Mouse (Mus musculus) testis, adult 2 months (tissue): ENCODE measurements around the gene Stk38. TPM values are rescaled to one million over a fixed set of nuclear protein-coding genes. Genes with fewer than 3 reads are reported as not detected.
A peak's percentile ranks its signal among the peaks of the same experiment; 100 is the strongest.

Experiments used
- H3K27ac ChIP-seq: fragments of 200-500 bp; 2 replicates; pipeline ENCODE4 v1.5.1; 2012; ENCODE audit warnings: low read depth, low read length; ENCODE audit not compliant: control insufficient read depth, insufficient read depth
- H3K27me3 ChIP-seq: fragments of 200-500 bp; 2 replicates; pipeline ENCODE4 v1.6.1; 2012; ENCODE audit warnings: mild to moderate bottlenecking, low read length, moderate library complexity; ENCODE audit not compliant: control insufficient read depth, insufficient read depth
- H3K36me3 ChIP-seq: fragments of 200-500 bp; 2 replicates; pipeline ENCODE4 v1.6.1; 2012; ENCODE audit warnings: mild to moderate bottlenecking, low read length; ENCODE audit not compliant: control insufficient read depth, insufficient read depth
- H3K4me1 ChIP-seq: fragments of 200-500 bp; 2 replicates; pipeline ENCODE4 v1.6.1; 2012; ENCODE audit warnings: low read length; ENCODE audit not compliant: control insufficient read depth, insufficient read depth
- H3K4me3 ChIP-seq: fragments of 200-500 bp; 2 replicates; pipeline ENCODE4 v1.5.1; 2012; ENCODE audit warnings: low read depth, mild to moderate bottlenecking, low read length, moderate library complexity, mixed read lengths; ENCODE audit not compliant: control insufficient read depth
- CTCF ChIP-seq: fragments of 200-500 bp; IDR thresholded peaks from 2 replicates; pipeline ENCODE4 v1.5.1; 2012; ENCODE audit warnings: low read depth, mild to moderate bottlenecking, inconsistent platforms, low read length, moderate library complexity; ENCODE audit not compliant: control insufficient read depth, insufficient read depth, insufficient replicate concordance
- POLR2A ChIP-seq: fragments of 200-500 bp; IDR thresholded peaks from 2 replicates; pipeline ENCODE4 v1.6.1; 2012; ENCODE audit warnings: low read depth, mild to moderate bottlenecking, inconsistent platforms, low read length, moderate library complexity; ENCODE audit not compliant: control insufficient read depth
- polyA plus RNA-seq: library from polyadenylated mRNA; depleted of rRNA; stranded (reverse); fragments of >200 nt; gene quantifications from 2 replicates; pipeline ENCODE4 v1.2.3, GENCODE M21; 2012

The Stk38 gene
- polyA plus RNA-seq, 1 experiment: 43.7 TPM

GRCm38 (mm10) chr17:29053067-29053466, 45.3 kb upstream of the Stk38 start:
- no peaks in the 10 kb centered on the region for H3K27me3 ChIP-seq
- TF ChIP-seq POLR2A (no peak), CTCF (no peak)
- no peak overlapping the region for H3K27ac ChIP-seq

GRCm38 (mm10) chr17:29050791-29051190, 43.0 kb upstream of the Stk38 start:
- Histone ChIP-seq H3K27ac (no peak overlapping the region; the same call in 1 of the 2 replicates), H3K36me3 (no peaks in the 10 kb centered on the region), H3K27me3 (no peaks in the 10 kb centered on the region), H3K4me1 (peaks cover 2% of the 10 kb centered on the region), H3K4me3 (no peak overlapping the region)
- TF ChIP-seq CTCF: no peak
- no peak for TF ChIP-seq POLR2A

More at GRCm38 (mm10) chr17:29053067-29053466, 45.3 kb upstream of the Stk38 start:
- Histone ChIP-seq H3K4me1 (peaks cover 2% of the 10 kb centered on the region), H3K4me3 (no peak overlapping the region), H3K36me3 (no peaks in the 10 kb centered on the region)

- H3K27ac ChIP-seq: no peak overlapping the region
- H3K27me3 ChIP-seq: no peaks in the 10 kb centered on the region
- H3K4me3 ChIP-seq: no peak overlapping the region
- H3K4me1 ChIP-seq: peaks cover 2% of the 10 kb centered on the region
- H3K36me3 ChIP-seq: no peaks in the 10 kb centered on the region
- TF ChIP-seq POLR2A (no peak), CTCF (no peak)
Observed at GRCm38 (mm10) chr17:29049923-29050322, 42.1 kb upstream of the Stk38 start.

- H3K4me3 ChIP-seq: no peak overlapping the region
- no peaks in the 10 kb centered on the region for H3K27me3 ChIP-seq
- TF ChIP-seq POLR2A (no peak), CTCF (no peak)
- H3K4me1 ChIP-seq: peaks cover 2% of the 10 kb centered on the region
- H3K36me3 ChIP-seq: no peaks in the 10 kb centered on the region
- H3K27ac ChIP-seq: no peak overlapping the region
Observed at GRCm38 (mm10) chr17:29049508-29049889, 41.7 kb upstream of the Stk38 start.

- Histone ChIP-seq H3K36me3 (no peaks in the 10 kb centered on the region), H3K27me3 (no peaks in the 10 kb centered on the region), H3K4me3 (no peak overlapping the region), H3K27ac (no peak overlapping the region), H3K4me1 (peaks cover 2% of the 10 kb centered on the region)
- TF ChIP-seq POLR2A: no peak
- peak; percentile 65; the same call in 1 of the 2 replicates for TF ChIP-seq CTCF
Observed at GRCm38 (mm10) chr17:29048748-29049507, 41.1 kb upstream of the Stk38 start.

- no peaks in the 10 kb centered on the region for H3K36me3 ChIP-seq
Observed at GRCm38 (mm10) chr17:29047697-29048514, 40.1 kb upstream of the Stk38 start.

GRCm38 (mm10) chr17:29046863-29047262, 39.1 kb upstream of the Stk38 start:
- no peak for TF ChIP-seq POLR2A
- TF ChIP-seq CTCF: no peak
- no peak overlapping the region for H3K27ac ChIP-seq
- no peak overlapping the region for H3K4me3 ChIP-seq
- no peaks in the 10 kb centered on the region for H3K27me3 ChIP-seq
- peaks cover 2% of the 10 kb centered on the region for H3K4me1 ChIP-seq
- no peaks in the 10 kb centered on the region for H3K36me3 ChIP-seq

More at GRCm38 (mm10) chr17:29047697-29048514, 40.1 kb upstream of the Stk38 start:
- Histone ChIP-seq H3K4me3 (no peak overlapping the region), H3K27ac (no peak overlapping the region), H3K27me3 (no peaks in the 10 kb centered on the region), H3K4me1 (peaks cover 2% of the 10 kb centered on the region)
- TF ChIP-seq POLR2A (no peak), CTCF (no peak)
